Mouse (Mus musculus) embryonic facial prominence, embryonic 15.5 days (tissue): ENCODE results near the gene Tspear. TPM values are rescaled to one million over a fixed set of nuclear protein-coding genes. Genes with fewer than 3 reads are reported as not detected.

Experiments
- ATAC-seq: fragments of 200-750 bp; cut with Nextera tagmentation; 2 replicates; pipeline ENCODE4 v1.8.0; 2017; ENCODE audit warnings: low read depth, moderate TSS enrichment; ENCODE audit not compliant: insufficient number of reproducible peaks, low FRiP score, low TSS enrichment
- H3K27ac ChIP-seq: fragments of 300-500 bp; sonication (generic); replicated peaks from 2 replicates; pipeline ENCODE4 v1.5.1; 2015; ENCODE audit warnings: mild to moderate bottlenecking, inconsistent platforms
- H3K27me3 ChIP-seq: fragments of 300-500 bp; sonication (generic); 2 replicates; pipeline ENCODE4 v1.6.1; 2015; ENCODE audit warnings: inconsistent platforms
- H3K36me3 ChIP-seq: fragments of 300-500 bp; sonication (generic); 2 replicates; pipeline ENCODE4 v1.6.1; 2015; ENCODE audit warnings: mild to moderate bottlenecking, inconsistent platforms
- H3K4me1 ChIP-seq: fragments of 300-500 bp; sonication (generic); 2 replicates; pipeline ENCODE4 v1.6.1; 2015; ENCODE audit warnings: inconsistent platforms
- H3K4me2 ChIP-seq: fragments of 300-500 bp; sonication (generic); replicated peaks from 2 replicates; pipeline ENCODE4 v1.6.1; 2015; ENCODE audit warnings: mild to moderate bottlenecking, inconsistent platforms
- H3K4me3 ChIP-seq: fragments of 300-500 bp; sonication (generic); replicated peaks from 2 replicates; pipeline ENCODE4 v1.5.1; 2015; ENCODE audit warnings: mild to moderate bottlenecking, inconsistent platforms
- H3K9ac ChIP-seq: fragments of 300-500 bp; sonication (generic); 2 replicates; pipeline ENCODE4 v1.6.1; 2015; ENCODE audit warnings: inconsistent platforms
- H3K9me3 ChIP-seq: fragments of 300-500 bp; sonication (generic); replicated peaks from 2 replicates; pipeline ENCODE4 v1.6.1; 2016; ENCODE audit warnings: inconsistent platforms
- WGBS: fragments of 180-500 bp; shearing (Covaris S2); methylation state at CpG from one replicate; pipeline ENCODE4 v1.1.7; 2015; 5-methylcytosine and 5-hydroxymethylcytosine counted together
- polyA plus RNA-seq: library from polyadenylated mRNA; unstranded; fragments of >200 nt; fragmentation: Nextera tagmentation; extraction: Ambion mirVana; gene quantifications from 2 replicates; pipeline ENCODE4 v1.2.1, GENCODE M21; 2015

Tspear gene
- 3.3 and 3.4 TPM in 2 replicates for polyA plus RNA-seq

- peaks cover 31% of the 10 kb centered on the region for H3K27me3 ChIP-seq
Observed at GRCm38 (mm10) chr10:77685895-77686664, at the start of gene Tspear. Tspear (plus strand) TSS chr10:77686569.

DNA sequence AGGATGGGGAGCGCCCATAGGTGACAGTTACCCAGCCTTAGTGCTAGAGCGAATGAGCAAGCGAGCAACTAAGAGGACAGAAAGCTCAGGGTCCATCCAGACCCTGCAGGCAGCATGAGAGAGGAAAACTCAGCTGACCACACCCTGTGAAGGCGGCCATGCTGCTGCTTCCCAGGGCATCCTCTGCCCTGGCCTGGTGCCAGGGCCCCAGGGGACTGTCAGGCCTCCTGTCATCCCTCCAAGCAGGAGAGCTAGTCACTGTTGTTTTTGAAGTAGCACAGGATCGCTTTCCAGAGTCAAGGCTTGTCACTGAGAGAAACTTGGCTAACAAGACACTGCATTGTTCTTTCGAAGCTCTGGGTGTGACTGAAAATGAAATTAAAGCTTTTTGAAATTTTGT is 47.4 kb upstream of the Tspear start:
- Histone ChIP-seq H3K9me3 (no peaks in the 10 kb centered on the region), H3K9ac (no peak overlapping the region), H3K4me3 (no peak overlapping the region), H3K4me2 (no peak overlapping the region), H3K4me1 (peaks cover 9% of the 10 kb centered on the region), H3K36me3 (peaks cover 64% of the 10 kb centered on the region), H3K27ac (0 out of 2 replicates have a peak overlapping the region, but pooled peaks have one; percentile 17), H3K27me3 (no peaks in the 10 kb centered on the region)
- no peak for ATAC-seq
- WGBS: 61% methylated on average over 6 of the region's 6 CpGs

More at GRCm38 (mm10) chr10:77685895-77686664, at the start of gene Tspear:
- Histone ChIP-seq H3K4me2 (peak within 1 kb of the TSS; percentile 33), H3K36me3 (no peaks in the 10 kb centered on the region), H3K4me3 (peak within 1 kb of the TSS; percentile 22), H3K9me3 (no peaks in the 10 kb centered on the region), H3K27ac (peak within 1 kb of the TSS; percentile 58; the same call in 1 of the 2 replicates), H3K4me1 (peaks cover 10% of the 10 kb centered on the region), H3K9ac (no peak within 1 kb of the TSS)
- WGBS: 3% methylated on average over 22 of the region's 22 CpGs
- ATAC-seq: no peak

DNA sequence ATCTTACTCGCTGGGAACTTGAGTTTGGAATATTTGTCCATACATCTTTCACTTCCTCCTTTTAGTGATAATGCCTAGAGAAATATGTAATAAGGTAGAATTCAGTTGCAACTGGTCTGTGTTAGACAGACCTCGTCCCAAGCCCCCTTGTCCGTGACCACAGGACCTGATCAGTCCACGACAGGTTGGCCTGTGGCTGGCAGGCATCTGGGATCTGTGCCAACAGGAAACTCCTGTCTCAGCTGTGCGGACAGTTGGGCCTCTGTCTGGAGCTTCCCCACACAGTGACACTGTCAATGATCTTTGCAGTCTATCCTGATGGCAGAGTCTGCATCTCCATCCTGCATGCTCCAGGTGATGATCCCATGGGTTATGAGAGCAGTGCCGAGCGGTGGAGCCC is 43.2 kb upstream of the Tspear start:
- Histone ChIP-seq H3K4me3 (no peak overlapping the region), H3K27me3 (no peaks in the 10 kb centered on the region), H3K9ac (no peak overlapping the region), H3K4me1 (peaks cover 7% of the 10 kb centered on the region), H3K9me3 (no peaks in the 10 kb centered on the region), H3K27ac (no peak overlapping the region), H3K4me2 (no peak overlapping the region), H3K36me3 (peaks cover 73% of the 10 kb centered on the region)
- ATAC-seq: 0 out of 2 replicates have a peak, but pooled peaks have one; percentile 29
- 73% methylated on average over 7 of the region's 7 CpGs for WGBS

- H3K9ac ChIP-seq: no peak overlapping the region
- H3K4me1 ChIP-seq: peaks cover 15% of the 10 kb centered on the region
- H3K27ac ChIP-seq: no peak overlapping the region
- no peaks in the 10 kb centered on the region for H3K27me3 ChIP-seq
- no peak overlapping the region for H3K4me2 ChIP-seq
- ATAC-seq: no peak
- WGBS: 90% methylated on average over 5 of the region's 5 CpGs
- peaks cover 61% of the 10 kb centered on the region for H3K36me3 ChIP-seq
- H3K9me3 ChIP-seq: no peaks in the 10 kb centered on the region
- no peak overlapping the region for H3K4me3 ChIP-seq
Observed at GRCm38 (mm10) chr10:77645571-77645970, 40.8 kb upstream of the Tspear start.

DNA sequence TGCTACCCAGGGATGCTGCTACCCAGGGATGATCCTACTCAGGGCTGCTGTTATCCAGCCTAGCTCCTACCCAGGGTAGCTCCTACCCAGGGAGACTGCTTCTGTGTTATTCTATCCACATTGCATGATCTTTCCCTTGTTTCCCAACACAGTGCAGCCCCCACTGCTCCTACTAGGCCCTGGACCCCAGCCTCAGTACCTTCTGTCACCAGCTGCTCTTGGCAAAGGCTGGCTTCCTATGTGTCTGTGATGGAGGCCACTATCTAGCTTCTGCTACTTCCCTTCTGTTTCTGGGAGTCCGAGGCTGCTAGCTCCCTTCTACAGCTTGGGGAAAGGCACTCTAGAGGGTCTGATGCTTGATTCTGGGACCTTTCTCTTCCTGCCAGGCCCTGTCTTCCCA is 38.9 kb upstream of the Tspear start:
- ATAC-seq: no peak
- Histone ChIP-seq H3K36me3 (peaks cover 44% of the 10 kb centered on the region), H3K4me1 (peaks cover 15% of the 10 kb centered on the region), H3K4me3 (no peak overlapping the region), H3K9me3 (no peaks in the 10 kb centered on the region), H3K27me3 (no peaks in the 10 kb centered on the region), H3K9ac (no peak overlapping the region), H3K27ac (no peak overlapping the region), H3K4me2 (no peak overlapping the region)
- WGBS: 77% methylated on average over 1 of the region's 1 CpGs

- 82% methylated on average over 8 of the region's 8 CpGs for WGBS
- peaks cover 15% of the 10 kb centered on the region for H3K4me1 ChIP-seq
- H3K27ac ChIP-seq: no peak overlapping the region
- no peak for ATAC-seq
- H3K9me3 ChIP-seq: no peaks in the 10 kb centered on the region
- no peak overlapping the region for H3K9ac ChIP-seq
- no peak overlapping the region for H3K4me2 ChIP-seq
- no peaks in the 10 kb centered on the region for H3K27me3 ChIP-seq
- peaks cover 40% of the 10 kb centered on the region for H3K36me3 ChIP-seq
- H3K4me3 ChIP-seq: no peak overlapping the region
Observed at GRCm38 (mm10) chr10:77647901-77648300, 38.5 kb upstream of the Tspear start.

GRCm38 (mm10) chr10:77652046-77652445 is 34.3 kb upstream of the Tspear start:
- H3K27me3 ChIP-seq: no peaks in the 10 kb centered on the region
- no peak for ATAC-seq
- no peak overlapping the region for H3K9ac ChIP-seq
- no peak overlapping the region for H3K4me2 ChIP-seq
- H3K4me1 ChIP-seq: peaks cover 15% of the 10 kb centered on the region
- no peaks in the 10 kb centered on the region for H3K36me3 ChIP-seq
- WGBS: 83% methylated on average over 9 of the region's 9 CpGs
- H3K4me3 ChIP-seq: no peak overlapping the region
- H3K27ac ChIP-seq: no peak overlapping the region
- H3K9me3 ChIP-seq: no peaks in the 10 kb centered on the region

DNA sequence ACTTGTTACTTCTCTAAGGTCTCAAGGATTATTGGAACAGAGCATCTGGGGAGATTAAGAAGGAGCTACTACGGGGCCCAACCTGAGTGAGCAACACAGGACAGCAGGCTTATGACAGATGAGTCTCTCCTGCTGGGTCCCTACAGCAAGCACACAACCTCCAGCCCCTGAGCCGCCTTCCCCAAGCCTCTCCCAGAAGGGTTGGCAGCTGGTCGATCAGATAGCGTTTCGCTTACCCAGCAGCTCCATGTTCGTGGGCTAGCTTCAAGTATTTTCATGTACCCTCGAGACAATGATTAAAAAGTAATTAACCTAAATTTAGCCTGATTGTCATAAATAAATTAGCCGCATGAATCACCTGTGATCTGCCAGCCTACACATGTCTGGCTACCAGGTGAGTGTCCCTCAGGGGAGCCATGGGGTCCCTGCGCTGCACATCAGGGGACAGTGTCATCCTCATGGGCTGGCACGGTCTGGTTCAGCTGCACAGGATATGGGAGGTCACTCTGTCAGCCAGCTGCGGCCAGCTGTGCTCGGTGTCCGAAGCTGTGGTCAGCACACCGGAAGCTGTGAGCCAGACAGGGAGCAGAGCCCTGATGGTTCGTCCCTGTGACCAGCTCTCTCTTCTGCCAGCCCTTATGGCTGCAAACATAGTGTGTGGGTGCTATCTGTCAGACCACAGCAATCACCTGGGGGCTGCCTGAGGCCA is 27.9 kb upstream of the Tspear start:
- H3K4me2 ChIP-seq: no peak overlapping the region
- no peaks in the 10 kb centered on the region for H3K9me3 ChIP-seq
- no peak overlapping the region for H3K27ac ChIP-seq
- no peak overlapping the region for H3K9ac ChIP-seq
- H3K4me1 ChIP-seq: peaks cover 9% of the 10 kb centered on the region; the same call in 1 of the 2 replicates
- H3K27me3 ChIP-seq: no peaks in the 10 kb centered on the region
- no peak overlapping the region for H3K4me3 ChIP-seq
- 50% methylated on average over 15 of the region's 15 CpGs for WGBS
- ATAC-seq: no peak
- no peaks in the 10 kb centered on the region for H3K36me3 ChIP-seq

DNA sequence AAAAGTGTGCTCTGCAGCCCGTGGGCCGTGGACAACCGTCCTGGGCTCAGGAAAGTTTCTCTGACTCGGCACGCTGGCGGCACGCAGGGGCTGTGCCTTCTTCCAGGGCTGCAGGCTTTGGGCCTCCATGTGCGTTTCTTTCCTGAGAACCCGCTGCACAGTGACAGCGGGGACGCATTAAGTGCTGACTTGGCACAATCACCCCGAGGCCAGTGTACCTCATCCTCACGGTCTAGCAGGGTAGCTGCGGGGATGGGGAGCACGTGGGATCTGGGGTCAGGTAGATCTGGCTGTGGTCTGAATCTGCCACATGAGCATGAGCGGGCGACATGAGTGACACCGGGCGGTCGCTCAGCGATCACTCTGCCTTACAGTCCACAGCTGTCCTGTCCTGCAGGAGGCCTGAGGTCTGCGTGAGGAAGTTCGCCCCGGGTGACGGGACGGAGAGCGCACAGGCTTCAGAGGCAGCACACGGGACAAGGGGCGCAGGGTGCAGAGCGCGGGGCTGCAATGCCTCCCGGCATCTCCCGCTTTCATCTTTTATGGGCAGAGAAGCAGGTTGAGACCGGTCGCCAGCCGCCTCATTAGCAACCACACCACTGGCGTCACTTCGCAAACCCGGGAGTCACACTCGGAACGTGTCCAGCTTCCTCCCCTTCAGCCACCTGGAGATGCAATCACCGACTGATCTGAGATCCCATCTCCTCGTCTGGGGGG is 22.3 kb upstream of the Tspear start:
- no peak for ATAC-seq
- Histone ChIP-seq H3K36me3 (no peaks in the 10 kb centered on the region), H3K4me3 (no peak overlapping the region), H3K27ac (no peak overlapping the region), H3K4me1 (peaks cover 11% of the 10 kb centered on the region), H3K4me2 (no peak overlapping the region), H3K9me3 (no peaks in the 10 kb centered on the region), H3K27me3 (0 out of 2 replicates have a peak, but pooled peaks cover 3% of the 10 kb centered on the region), H3K9ac (no peak overlapping the region)
- 44% methylated on average over 43 of the region's 43 CpGs for WGBS

DNA sequence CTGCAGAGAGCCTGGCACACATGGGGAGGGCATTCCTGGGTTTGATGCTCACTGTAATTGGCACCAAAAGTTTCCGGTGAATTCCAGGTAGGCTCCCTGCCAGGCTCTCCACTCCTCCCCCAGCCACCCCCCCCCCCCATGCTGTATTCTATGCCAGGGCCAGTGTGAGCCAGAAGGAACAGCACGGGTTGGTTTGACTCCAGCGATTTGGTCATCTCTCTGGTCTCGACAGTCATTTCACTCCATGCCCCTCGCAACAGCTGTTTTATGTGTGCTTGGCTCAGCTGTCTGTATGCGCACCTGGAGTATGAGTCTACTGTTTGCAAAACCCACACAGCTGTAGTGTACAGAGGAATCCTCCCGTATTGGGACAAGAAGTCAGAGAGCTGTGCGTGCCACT is 20.0 kb upstream of the Tspear start:
- no peak for ATAC-seq
- H3K27me3 ChIP-seq: 0 out of 2 replicates have a peak, but pooled peaks cover 3% of the 10 kb centered on the region
- H3K4me3 ChIP-seq: no peak overlapping the region
- H3K4me1 ChIP-seq: peaks cover 11% of the 10 kb centered on the region
- H3K36me3 ChIP-seq: no peaks in the 10 kb centered on the region
- no peak overlapping the region for H3K27ac ChIP-seq
- 58% methylated on average over 8 of the region's 8 CpGs for WGBS
- H3K4me2 ChIP-seq: no peak overlapping the region
- H3K9ac ChIP-seq: no peak overlapping the region
- no peaks in the 10 kb centered on the region for H3K9me3 ChIP-seq

GRCm38 (mm10) chr10:77667402-77667801 is 19.0 kb upstream of the Tspear start:
- Histone ChIP-seq H3K27ac (no peak overlapping the region), H3K4me3 (no peak overlapping the region), H3K27me3 (0 out of 2 replicates have a peak, but pooled peaks cover 3% of the 10 kb centered on the region), H3K4me2 (no peak overlapping the region), H3K4me1 (peaks cover 11% of the 10 kb centered on the region), H3K36me3 (no peaks in the 10 kb centered on the region), H3K9me3 (no peaks in the 10 kb centered on the region), H3K9ac (no peak overlapping the region)
- 68% methylated on average over 4 of the region's 4 CpGs for WGBS
- no peak for ATAC-seq
